Mouse (Mus musculus) forebrain, embryonic 11.5 days (tissue): ENCODE measurements around the gene Cdc26. TPM values are rescaled to one million over a fixed set of nuclear protein-coding genes. Genes with fewer than 3 reads are reported as not detected.

ENCODE experiments used
- ATAC-seq: fragments of 200-750 bp; cut with Nextera tagmentation; replicated peaks from 2 replicates; pipeline ENCODE4 v1.8.0; 2017; ENCODE audit warnings: moderate TSS enrichment; ENCODE audit not compliant: low FRiP score
- DNase-seq: peaks from one replicate; pipeline ENCODE4 v3.0.0-alpha.2; 2017; ENCODE audit warnings: low spot score
- H3K27ac ChIP-seq: fragments of 300-500 bp; sonication (generic); 2 replicates; pipeline ENCODE4 v1.5.1; 2014; ENCODE audit warnings: low read depth, low read length
- H3K27me3 ChIP-seq: fragments of 300-500 bp; sonication (generic); 2 replicates; pipeline ENCODE4 v1.6.1; 2014; ENCODE audit warnings: mild to moderate bottlenecking, low read length, mixed read lengths; ENCODE audit not compliant: control insufficient read depth, insufficient read depth
- H3K36me3 ChIP-seq: fragments of 300-500 bp; sonication (generic); 2 replicates; pipeline ENCODE4 v1.6.1; 2014; ENCODE audit warnings: mild to moderate bottlenecking, low read length, moderate library complexity, mixed read lengths; ENCODE audit not compliant: control insufficient read depth, insufficient read depth
- H3K4me1 ChIP-seq: fragments of 300-500 bp; sonication (generic); replicated peaks from 2 replicates; pipeline ENCODE4 v1.6.1; 2014; ENCODE audit warnings: low read length, mixed read lengths; ENCODE audit not compliant: control insufficient read depth, insufficient read depth
- H3K4me2 ChIP-seq: fragments of 300-500 bp; sonication (generic); 2 replicates; pipeline ENCODE4 v1.6.1; 2014; ENCODE audit warnings: low read depth, mild to moderate bottlenecking, low read length, moderate library complexity, mixed read lengths; ENCODE audit not compliant: severe bottlenecking
- H3K4me3 ChIP-seq: fragments of 300-500 bp; sonication (generic); 2 replicates; pipeline ENCODE4 v1.5.1; 2014; ENCODE audit warnings: low read depth, low read length
- H3K9ac ChIP-seq: fragments of 300-500 bp; sonication (generic); 2 replicates; pipeline ENCODE4 v1.6.1; 2014; ENCODE audit warnings: low read length
- H3K9me3 ChIP-seq: fragments of 300-500 bp; sonication (generic); 2 replicates; pipeline ENCODE4 v1.6.1; 2016; ENCODE audit warnings: low read length, mixed read lengths; ENCODE audit not compliant: control insufficient read depth
- WGBS: fragments of 180-500 bp; shearing (Covaris S2); extraction: QIAGEN DNeasy Blood & Tissue Kit; methylation state at CpG from one replicate; pipeline ENCODE4 v1.1.7; 2014; 5-methylcytosine and 5-hydroxymethylcytosine counted together
- polyA plus RNA-seq: library from polyadenylated mRNA; unstranded; fragments of >200 nt; fragmentation: Nextera tagmentation; extraction: Ambion mirVana; gene quantifications from 2 replicates; pipeline ENCODE4 v1.2.1, GENCODE M21; 2014

Cdc26 gene
- polyA plus RNA-seq, 1 experiment from 2014 or later = 190 TPM

DNA sequence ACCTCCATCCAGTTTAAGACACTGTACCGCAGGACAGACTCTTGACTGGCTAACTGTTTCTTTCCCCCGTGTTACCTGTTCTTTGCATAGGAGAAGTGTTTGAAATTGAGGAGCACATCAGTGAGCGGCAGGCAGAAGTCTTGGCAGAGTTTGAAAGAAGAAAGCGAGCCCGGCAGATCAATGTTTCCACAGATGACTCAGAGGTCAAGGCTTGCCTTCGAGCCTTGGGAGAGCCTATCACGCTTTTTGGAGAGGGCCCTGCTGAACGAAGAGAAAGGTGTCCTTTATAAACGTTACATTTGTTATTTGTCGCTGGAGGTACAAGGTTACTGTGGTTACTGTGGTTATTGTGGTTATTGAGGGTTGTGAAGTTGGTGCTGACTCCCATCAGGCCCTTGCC, 3.2 kb upstream of the Cdc26 start:
- Histone ChIP-seq H3K27me3 (no peaks in the 10 kb centered on the region), H3K27ac (no peak overlapping the region), H3K9me3 (no peaks in the 10 kb centered on the region), H3K4me2 (no peak overlapping the region), H3K9ac (no peak overlapping the region), H3K4me1 (peaks cover 5% of the 10 kb centered on the region), H3K4me3 (no peak overlapping the region), H3K36me3 (peaks cover 8% of the 10 kb centered on the region; the same call in 1 of the 2 replicates)
- DNase-seq = no peak
- 97% methylated on average over 10 of the region's 10 CpGs for WGBS
- no peak for ATAC-seq

DNA sequence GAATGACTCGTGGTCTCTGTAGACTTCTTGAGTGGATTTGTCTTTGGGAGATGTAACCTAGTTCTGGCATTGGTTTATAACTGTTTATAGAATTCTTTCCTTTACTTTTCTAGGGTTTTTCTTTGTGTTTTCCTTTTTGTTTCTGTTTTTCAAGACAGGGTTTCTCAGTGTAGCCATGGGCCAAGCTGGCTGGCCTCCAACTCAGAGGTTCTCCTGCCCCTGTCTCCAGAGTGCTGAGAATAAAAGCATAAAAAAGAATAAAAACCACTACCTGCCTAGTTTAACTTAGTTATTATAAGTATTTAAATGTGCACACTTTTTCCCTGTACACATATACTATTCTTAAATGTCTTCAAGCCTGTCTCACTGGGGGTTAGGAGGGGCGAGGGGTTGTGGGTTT, 1.9 kb upstream of the Cdc26 start:
- no peak for ATAC-seq
- peaks cover 5% of the 10 kb centered on the region for H3K4me1 ChIP-seq
- H3K9ac ChIP-seq = no peak overlapping the region
- no peaks in the 10 kb centered on the region for H3K9me3 ChIP-seq
- no peaks in the 10 kb centered on the region for H3K27me3 ChIP-seq
- DNase-seq = no peak
- peaks cover 5% of the 10 kb centered on the region; the same call in 1 of the 2 replicates for H3K36me3 ChIP-seq
- H3K4me3 ChIP-seq = no peak overlapping the region; the same call in 1 of the 2 replicates
- peak overlapping the region; percentile 74 for H3K4me2 ChIP-seq
- WGBS = 89% methylated on average over 2 of the region's 2 CpGs
- no peak overlapping the region for H3K27ac ChIP-seq

DNA sequence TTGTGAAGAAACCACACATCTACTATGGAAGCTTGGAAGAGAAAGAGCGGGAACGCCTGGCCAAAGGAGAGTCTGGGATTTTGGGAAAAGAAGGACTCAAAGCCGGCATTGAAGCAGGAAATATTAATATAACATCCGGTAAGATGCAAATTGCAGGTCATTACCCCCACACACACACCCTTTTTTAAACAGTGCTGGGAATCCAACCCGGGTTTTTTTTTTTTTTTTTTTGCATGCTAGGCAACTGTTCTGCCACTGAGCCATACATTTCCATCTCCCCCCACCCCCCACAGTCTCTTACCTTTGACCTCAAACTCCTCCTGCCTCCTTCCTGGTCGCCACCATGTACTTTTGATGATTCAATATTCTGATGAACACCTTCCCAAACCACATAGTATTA, 1.2 kb upstream of the Cdc26 start:
- Histone ChIP-seq H3K4me1 (peaks cover 5% of the 10 kb centered on the region), H3K9me3 (no peaks in the 10 kb centered on the region), H3K36me3 (peaks cover 4% of the 10 kb centered on the region; the same call in 1 of the 2 replicates), H3K27me3 (no peaks in the 10 kb centered on the region), H3K9ac (peak overlapping the region; percentile 88), H3K4me2 (peak overlapping the region; percentile 74), H3K4me3 (peak overlapping the region; percentile 75), H3K27ac (no peak overlapping the region)
- no peak for ATAC-seq
- DNase-seq = no peak
- WGBS = 50% methylated on average over 6 of the region's 6 CpGs

DNA sequence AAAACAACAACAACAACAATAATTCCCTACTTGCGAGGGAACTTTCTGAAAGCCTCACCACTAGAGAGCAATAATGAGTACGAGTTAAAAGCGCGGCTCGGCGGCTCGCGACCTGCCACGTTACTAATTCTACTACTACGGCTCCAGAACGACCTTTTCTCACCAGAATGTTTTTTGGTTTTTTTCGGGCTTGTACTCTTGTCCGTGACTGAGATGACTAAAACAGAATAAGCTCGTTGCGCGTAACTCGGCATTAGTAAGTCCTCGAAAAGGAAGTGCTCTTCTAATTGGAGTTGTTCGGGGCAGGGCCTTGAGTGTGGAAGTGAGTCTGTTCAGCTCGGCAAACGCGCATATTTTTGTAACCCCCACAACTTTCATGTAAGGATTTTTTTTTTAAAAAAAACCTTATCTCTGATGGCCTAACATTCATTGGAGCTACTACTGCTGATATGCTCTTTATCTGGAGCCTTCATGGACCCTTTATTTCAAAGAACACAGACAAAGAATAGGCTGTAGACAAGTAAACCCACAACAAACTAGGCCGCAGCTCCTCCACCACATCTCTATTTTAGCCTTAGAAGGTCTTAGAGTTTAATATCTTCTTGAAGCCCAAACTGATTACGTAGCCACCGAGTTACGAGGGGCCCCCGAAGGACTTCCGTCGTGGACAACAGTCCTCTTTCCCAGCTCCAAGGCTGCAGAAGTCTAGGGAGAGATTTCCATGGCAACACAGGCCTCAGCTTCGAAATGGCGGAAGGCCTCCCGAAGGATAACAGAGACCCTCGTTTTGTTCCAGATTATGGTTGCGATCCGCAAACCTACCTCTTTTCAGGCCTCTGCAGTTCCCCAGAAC, 486 bp downstream of the Cdc26 start:
- Histone ChIP-seq H3K4me3 (peak overlapping the region; percentile 75), H3K36me3 (peaks cover 4% of the 10 kb centered on the region; the same call in 1 of the 2 replicates), H3K9me3 (no peaks in the 10 kb centered on the region), H3K4me2 (peak overlapping the region; percentile 48), H3K27me3 (no peaks in the 10 kb centered on the region), H3K4me1 (peaks cover 5% of the 10 kb centered on the region), H3K9ac (peak overlapping the region; percentile 88), H3K27ac (peak overlapping the region; percentile 46)
- WGBS = under 1% methylated on average over 35 of the region's 35 CpGs
- ATAC-seq (peak; percentile 62), DNase-seq (peak; percentile 70)

DNA sequence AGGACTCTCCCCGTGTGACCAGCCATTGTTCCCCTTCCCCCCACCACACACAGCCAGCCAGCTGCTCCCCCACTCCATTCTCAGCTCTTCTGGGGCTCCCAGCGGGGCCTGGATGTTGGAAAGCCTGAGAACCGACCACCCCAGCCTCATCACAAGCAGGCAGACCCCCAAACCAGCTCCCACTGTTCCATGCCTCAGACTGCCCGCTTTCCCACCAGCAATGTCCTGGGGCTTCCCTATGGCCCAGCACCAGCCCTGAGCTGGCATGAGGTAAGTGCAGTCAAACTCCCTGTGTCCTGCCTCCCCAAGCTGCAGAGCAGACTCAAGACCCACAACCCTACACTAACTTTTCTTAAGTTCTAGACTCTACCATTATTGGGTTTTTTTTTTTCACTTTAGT, 2.3 kb downstream of the Cdc26 start:
- H3K9me3 ChIP-seq = no peaks in the 10 kb centered on the region
- DNase-seq = no peak
- whole genome bisulfite sequencing = 89% methylated on average over 4 of the region's 4 CpGs
- peaks cover 5% of the 10 kb centered on the region for H3K4me1 ChIP-seq
- no peak overlapping the region for H3K4me2 ChIP-seq
- no peak overlapping the region for H3K4me3 ChIP-seq
- no peak overlapping the region for H3K27ac ChIP-seq
- H3K27me3 ChIP-seq = no peaks in the 10 kb centered on the region
- H3K9ac ChIP-seq = no peak overlapping the region
- no peaks in the 10 kb centered on the region; the same call in 1 of the 2 replicates for H3K36me3 ChIP-seq
- ATAC-seq = no peak

DNA sequence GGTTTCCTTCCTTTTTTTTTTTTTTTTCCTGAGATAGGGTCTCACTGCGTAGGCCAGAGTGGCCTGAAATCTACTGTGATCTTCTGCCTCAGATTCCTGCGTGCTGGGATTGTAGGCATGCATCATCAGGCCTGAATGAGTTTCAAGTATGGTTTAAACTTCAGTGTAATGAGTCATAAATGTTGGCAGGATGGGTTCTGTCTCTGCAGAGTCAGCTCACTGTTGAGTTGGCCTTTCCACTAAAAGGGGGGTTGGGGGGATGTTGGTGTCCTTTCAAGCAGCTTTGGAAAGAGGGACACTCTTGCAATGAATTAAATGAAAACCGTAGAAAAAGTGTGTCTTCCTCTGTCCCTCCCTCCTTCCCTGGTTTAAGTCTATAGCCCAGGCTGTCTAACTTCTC, 9.5 kb downstream of the Cdc26 start:
- no peak for ATAC-seq
- H3K36me3 ChIP-seq = peaks cover 12% of the 10 kb centered on the region; the same call in 1 of the 2 replicates
- no peaks in the 10 kb centered on the region for H3K9me3 ChIP-seq
- no peak overlapping the region for H3K27ac ChIP-seq
- H3K9ac ChIP-seq = no peak overlapping the region
- H3K4me3 ChIP-seq = no peak overlapping the region
- WGBS = 96% methylated on average over 3 of the region's 3 CpGs
- no peak overlapping the region for H3K4me2 ChIP-seq
- DNase-seq = no peak
- H3K4me1 ChIP-seq = no peaks in the 10 kb centered on the region
- no peaks in the 10 kb centered on the region for H3K27me3 ChIP-seq

DNA sequence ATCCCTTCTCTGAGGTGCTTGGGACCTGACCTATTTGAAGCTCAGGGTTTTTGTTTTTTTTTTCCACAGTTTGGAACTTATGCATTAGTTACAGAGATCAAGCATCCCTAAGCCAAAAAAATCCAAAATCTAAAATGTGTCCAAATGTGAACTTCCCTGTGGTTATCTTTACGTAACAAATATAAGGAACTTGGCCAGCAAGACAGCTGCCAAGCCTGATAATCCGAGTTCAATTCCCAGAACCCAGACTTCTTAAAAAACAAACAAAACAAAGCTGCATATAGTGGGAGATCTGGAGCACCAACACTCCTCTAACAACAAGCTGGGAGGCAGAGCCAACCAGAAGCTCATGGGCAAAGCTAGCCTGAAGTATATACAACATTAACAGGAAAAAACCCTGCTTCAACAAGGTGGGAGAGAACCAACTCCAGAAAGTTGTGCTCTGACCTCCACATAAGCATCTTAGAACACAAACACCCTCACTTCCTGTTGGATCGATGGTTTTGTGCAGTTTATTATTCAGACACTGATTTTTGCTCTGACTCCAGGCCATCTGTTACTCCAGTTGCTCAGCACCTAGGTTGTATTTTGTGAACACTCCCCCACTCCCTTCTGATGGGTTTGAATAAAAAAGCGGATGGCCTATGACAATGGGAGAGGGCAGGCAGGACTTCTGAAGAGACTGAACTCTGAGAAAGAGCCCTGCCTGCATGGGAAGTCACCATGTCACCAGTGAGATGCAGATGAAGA, 10.7 kb downstream of the Cdc26 start:
- Histone ChIP-seq H3K27me3 (no peaks in the 10 kb centered on the region), H3K4me1 (no peaks in the 10 kb centered on the region), H3K4me2 (no peak overlapping the region), H3K36me3 (peaks cover 12% of the 10 kb centered on the region; the same call in 1 of the 2 replicates), H3K9me3 (no peaks in the 10 kb centered on the region), H3K9ac (no peak overlapping the region), H3K27ac (no peak overlapping the region), H3K4me3 (no peak overlapping the region)
- DNase-seq (no peak), ATAC-seq (no peak)
- 89% methylated on average over 4 of the region's 4 CpGs for WGBS

DNA sequence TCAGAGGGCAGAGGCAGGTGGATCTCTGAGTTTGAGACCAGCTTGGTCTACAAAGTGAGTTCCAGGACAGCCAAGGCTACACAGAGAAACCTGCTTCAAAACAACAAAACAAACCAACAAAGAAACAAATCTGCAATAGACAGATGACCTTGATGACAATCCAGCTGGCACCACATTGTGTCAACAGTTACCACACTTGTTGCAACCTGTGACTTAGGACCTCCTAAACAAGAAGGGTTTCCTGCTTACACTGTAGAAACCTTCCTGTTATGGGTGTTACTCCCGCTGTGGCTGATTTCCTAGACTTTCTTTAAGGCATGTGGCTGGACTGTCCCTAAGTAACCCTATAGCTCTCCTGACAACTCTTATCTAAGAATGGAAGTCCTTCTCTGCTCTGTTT, 12.6 kb downstream of the Cdc26 start:
- Histone ChIP-seq H3K9me3 (no peaks in the 10 kb centered on the region), H3K4me3 (no peak overlapping the region), H3K4me2 (no peak overlapping the region)

More for the DNA sequence above, 12.6 kb downstream of the Cdc26 start:
- DNase-seq (no peak), ATAC-seq (no peak)
- H3K9ac ChIP-seq = no peak overlapping the region
- peaks cover 12% of the 10 kb centered on the region; the same call in 1 of the 2 replicates for H3K36me3 ChIP-seq
- H3K27me3 ChIP-seq = no peaks in the 10 kb centered on the region
- H3K4me1 ChIP-seq = no peaks in the 10 kb centered on the region
- no peak overlapping the region for H3K27ac ChIP-seq
- WGBS = 97% methylated on average over 1 of the region's 1 CpGs
